Mouse (Mus musculus): Measurements from ENCODE around the gene Atp5j2. TPM values are rescaled to one million over a fixed set of nuclear protein-coding genes. Genes with fewer than 3 reads are reported as not detected.
A peak's percentile ranks its signal among the peaks of the same experiment; 100 is the strongest.

Gene Atp5j2
- polyA plus RNA-seq, 2 experiments from 2014 or later: 418 to 445 TPM

GRCm38 (mm10) chr5:145200387-145200786, 8.5 kb upstream of the Atp5j2 start:
- ATAC-seq: no peak

- ATAC-seq: peak; percentile 81
Measured at GRCm38 (mm10) chr5:145190875-145191798, 725 bp downstream of the Atp5j2 start.

GRCm38 (mm10) chr5:145190373-145190772, 1.5 kb downstream of the Atp5j2 start:
- ATAC-seq: no peak

GRCm38 (mm10) chr5:145189416-145189815, 2.4 kb downstream of the Atp5j2 start:
- ATAC-seq: no peak

- ATAC-seq: no peak
Measured at GRCm38 (mm10) chr5:145185244-145185643, 6.6 kb downstream of the Atp5j2 start.

GRCm38 (mm10) chr5:145178461-145178980, 13.3 kb downstream of the Atp5j2 start:
- ATAC-seq: no peak

- ATAC-seq: no peak
Measured at GRCm38 (mm10) chr5:145167306-145167661, 24.6 kb downstream of the Atp5j2 start.

- ATAC-seq: peak; percentile 93
Measured at GRCm38 (mm10) chr5:145166536-145167305, 25.1 kb downstream of the Atp5j2 start, which contains the start of the genes Ptcd1 and Cpsf4. Ptcd1 (minus strand) TSS chr5:145167108. Cpsf4 (plus strand) TSS chr5:145167213.

- ATAC-seq: no peak
Measured at GRCm38 (mm10) chr5:145165184-145165583, 26.7 kb downstream of the Atp5j2 start.

GRCm38 (mm10) chr5:145164710-145165109, 27.2 kb downstream of the Atp5j2 start:
- no peak for ATAC-seq

- no peak for ATAC-seq
Measured at GRCm38 (mm10) chr5:145161361-145161760, 30.5 kb downstream of the Atp5j2 start.

- no peak for ATAC-seq
Measured at GRCm38 (mm10) chr5:145152690-145153089, 39.2 kb downstream of the Atp5j2 start.

GRCm38 (mm10) chr5:145149294-145149693, 42.6 kb downstream of the Atp5j2 start:
- no peak for ATAC-seq

- no peak for ATAC-seq
Measured at GRCm38 (mm10) chr5:145147748-145148147, 44.1 kb downstream of the Atp5j2 start.

GRCm38 (mm10) chr5:145140611-145141010, 51.3 kb downstream of the Atp5j2 start:
- no peak for ATAC-seq

- peak; percentile 85 for ATAC-seq
Measured at GRCm38 (mm10) chr5:145139571-145140519, 52.0 kb downstream of the Atp5j2 start, which contains the start of the genes Pdap1 and Bud31. Pdap1 (minus strand) TSS chr5:145140238. Bud31 (plus strand) TSS chr5:145140362.

- ATAC-seq: no peak
Measured at GRCm38 (mm10) chr5:145138836-145139235, 53.0 kb downstream of the Atp5j2 start.

Data from activated CD4-positive, CD25-positive, alpha-beta regulatory T cell, adult 4 months (primary cell).